Mouse (Mus musculus): ENCODE measurements at regions not wholly inside any gene's neighbourhood (a gene's known extent, or its start where the extent isn't known, plus 50 kb on each side); places are given as distances from the start of the nearest gene placed in this dataset.
"Not testable (repeated sequence)": the region's sequence is repeated elsewhere in the genome, so short reads cannot be mapped to it uniquely, and the experiment has no call there.

- ATAC-seq, result no peak
Observed at GRCm38 (mm10) chr14:86315974-86316373, 825.1 kb downstream of the Diaph3 start.

- ATAC-seq, result no peak
Observed at GRCm38 (mm10) chr14:86308949-86309543, 832.0 kb downstream of the Diaph3 start.

DNA sequence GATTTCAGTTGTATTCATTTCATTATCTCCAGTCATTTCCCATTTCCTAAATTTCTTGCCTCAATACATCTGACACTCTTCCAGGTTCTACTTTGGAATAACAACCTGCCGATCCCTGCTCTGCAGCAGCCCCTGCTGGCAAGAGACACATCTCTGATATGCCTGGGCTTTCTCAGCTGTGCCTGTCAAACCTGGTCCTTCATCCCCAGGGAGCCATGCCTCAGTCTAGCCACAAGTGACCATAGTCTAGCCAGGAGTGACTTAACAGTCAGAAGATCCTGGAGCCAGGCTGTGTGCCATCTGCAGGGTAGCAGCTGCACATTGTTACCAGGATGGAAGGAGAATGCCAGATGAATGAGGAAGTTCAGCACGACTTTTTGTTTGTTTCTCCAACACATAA is 833.2 kb downstream of the Diaph3 start:
- ATAC-seq, result no peak

DNA sequence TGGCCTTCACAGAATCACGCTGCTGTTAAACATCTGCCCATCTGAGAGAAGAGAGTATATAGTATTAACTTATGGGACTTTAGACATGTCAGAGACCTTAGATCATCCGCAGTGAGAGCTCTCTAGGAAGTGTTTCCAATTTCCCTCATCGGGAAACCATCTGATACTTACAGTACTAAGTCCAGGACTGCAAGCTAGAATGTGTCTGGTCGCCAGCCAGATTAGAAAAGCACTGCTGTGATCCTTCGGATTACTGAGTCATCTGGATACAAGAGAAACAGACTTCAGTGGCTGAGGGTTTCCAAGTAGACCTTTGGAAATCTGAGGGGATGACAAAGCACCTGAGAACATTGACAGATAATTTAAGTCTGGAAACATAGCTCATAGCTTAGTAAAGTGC is 839.4 kb downstream of the Diaph3 start:
- no peak for ATAC-seq

GRCm38 (mm10) chr14:86300811-86301210 is 840.2 kb downstream of the Diaph3 start:
- ATAC-seq, result no peak

DNA sequence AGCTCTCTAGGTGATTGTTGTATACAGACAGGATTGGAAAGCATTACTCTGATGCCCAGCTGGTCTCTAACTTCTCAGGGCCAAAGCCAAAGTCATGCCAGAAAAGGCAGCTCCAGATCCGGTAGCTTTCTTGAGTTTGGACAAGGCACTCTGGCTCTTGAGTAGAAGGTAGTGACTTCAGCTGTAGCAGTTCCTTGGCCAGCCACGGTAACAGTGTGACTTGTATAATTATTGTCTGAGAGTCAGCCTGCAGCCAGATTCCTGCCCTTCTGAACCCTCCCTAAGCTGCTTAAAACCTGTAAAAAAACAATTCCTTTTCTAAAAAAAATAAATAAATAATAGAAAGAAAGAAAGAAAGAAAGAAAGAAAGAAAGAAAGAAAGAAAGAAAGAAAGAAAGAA is 843.0 kb downstream of the Diaph3 start:
- ATAC-seq, result no peak

DNA sequence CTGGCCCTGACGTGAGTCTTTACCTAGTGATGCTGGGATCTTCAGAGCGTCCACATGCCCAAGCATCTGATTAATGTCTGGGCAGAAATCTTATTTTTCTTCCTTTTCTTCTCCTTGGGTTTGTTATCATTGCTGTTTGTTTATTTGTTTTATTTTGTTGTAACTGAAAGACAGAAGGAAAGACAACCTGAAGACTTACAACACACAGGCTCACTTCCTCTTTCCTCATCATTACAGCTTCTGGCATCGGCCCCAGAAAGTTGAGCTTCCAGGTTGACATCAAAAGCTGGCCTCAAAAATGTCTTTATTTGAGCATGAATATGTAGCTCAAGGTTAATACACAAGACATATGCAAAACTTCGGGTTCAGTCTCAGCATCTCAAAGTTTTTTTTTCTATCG is 846.4 kb downstream of the Diaph3 start:
- ATAC-seq, result not testable (repeated sequence)

- no peak for ATAC-seq
Observed at GRCm38 (mm10) chr14:86293804-86294203, 847.2 kb downstream of the Diaph3 start.

DNA sequence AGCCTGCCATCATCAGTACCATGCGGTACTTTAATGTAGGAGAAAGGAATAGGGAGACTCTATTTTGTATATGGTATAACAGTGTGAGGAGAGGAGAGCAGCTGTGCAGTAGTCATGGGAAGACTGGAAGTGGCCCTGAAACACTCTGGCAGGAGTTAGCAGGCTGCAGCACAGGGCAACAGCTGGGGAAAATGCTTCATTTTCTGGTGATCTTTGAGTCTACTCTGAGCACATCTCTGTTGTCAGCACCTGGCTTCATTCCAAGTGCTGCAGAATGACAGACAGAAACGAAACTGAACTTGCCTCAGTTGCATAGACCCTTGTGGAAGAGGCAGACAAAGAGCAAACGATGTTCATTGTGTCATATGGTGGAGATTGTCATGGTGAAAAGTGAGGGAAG is 847.7 kb downstream of the Diaph3 start:
- ATAC-seq, result no peak

GRCm38 (mm10) chr14:86290556-86290955 is 850.5 kb downstream of the Diaph3 start:
- no peak for ATAC-seq

DNA sequence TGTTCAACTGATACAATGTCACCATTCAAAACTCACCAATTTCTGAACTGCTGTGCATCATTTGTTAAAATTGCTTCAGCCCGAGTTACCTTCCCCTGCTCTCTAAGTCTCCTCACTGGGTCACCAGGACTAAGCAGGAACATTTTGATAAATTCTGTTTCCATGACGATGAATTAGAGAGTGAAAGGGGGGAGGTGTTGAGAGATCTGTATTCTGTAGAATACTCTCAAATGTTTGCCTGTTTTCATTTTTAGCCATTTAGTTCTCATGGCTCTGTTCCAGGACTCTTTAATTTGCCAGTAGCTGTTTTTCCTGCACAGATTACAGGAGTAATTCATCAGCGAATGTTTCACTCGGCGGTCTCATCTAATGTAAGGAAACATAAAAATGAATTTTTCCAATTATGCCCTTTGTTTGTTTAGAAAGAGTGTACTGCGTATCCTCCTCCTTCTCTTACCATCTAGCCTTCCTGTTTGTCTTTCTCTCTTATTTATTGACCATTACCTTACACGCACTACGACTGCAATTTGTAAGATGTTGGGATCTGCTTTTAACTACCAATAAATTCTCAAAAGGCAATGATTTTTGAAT is 879.3 kb downstream of the Diaph3 start:
- no peak for ATAC-seq

DNA sequence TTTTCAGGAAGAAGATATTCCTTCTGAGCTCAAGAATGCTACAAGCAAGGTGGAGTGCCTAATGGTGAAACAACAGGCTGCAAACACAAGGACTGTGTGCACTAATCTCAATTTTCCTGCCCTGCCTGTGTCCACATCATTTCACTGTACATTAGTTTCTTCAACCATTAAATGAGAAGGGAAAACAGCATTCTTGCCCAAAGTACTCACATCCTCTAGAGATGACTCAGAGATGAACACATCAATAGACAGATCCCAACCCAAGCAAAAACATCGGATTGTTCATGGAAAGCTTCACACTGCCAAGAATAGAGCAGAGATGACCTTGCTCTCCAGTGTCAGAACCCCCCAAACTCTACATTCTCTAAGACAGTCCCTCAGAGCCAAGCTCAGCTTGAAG is 886.8 kb downstream of the Diaph3 start:
- no peak for ATAC-seq

GRCm38 (mm10) chr14:86251617-86252016 is 889.4 kb downstream of the Diaph3 start:
- ATAC-seq, result no peak

- ATAC-seq, result no peak
Observed at GRCm38 (mm10) chr14:86247686-86248085, 893.3 kb downstream of the Diaph3 start.

DNA sequence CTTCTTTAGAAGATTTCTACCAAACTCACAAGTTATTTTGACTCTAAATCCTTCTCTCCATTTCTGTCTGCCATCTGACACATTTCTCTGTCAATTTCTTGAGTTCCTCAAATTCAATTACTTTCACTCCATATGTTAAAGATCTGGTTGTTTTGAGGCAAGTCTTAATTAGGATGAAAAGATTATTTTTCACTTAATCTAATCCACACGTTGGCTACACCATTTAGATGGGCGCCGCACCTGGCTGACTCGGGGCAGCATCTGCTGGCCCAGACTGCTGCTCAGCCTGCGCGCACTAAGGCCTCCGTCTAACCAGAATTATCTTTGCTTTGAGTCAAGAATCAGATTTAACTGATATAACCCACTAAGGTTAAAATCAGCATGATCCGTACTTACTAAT is 894.3 kb downstream of the Diaph3 start:
- ATAC-seq, result no peak

DNA sequence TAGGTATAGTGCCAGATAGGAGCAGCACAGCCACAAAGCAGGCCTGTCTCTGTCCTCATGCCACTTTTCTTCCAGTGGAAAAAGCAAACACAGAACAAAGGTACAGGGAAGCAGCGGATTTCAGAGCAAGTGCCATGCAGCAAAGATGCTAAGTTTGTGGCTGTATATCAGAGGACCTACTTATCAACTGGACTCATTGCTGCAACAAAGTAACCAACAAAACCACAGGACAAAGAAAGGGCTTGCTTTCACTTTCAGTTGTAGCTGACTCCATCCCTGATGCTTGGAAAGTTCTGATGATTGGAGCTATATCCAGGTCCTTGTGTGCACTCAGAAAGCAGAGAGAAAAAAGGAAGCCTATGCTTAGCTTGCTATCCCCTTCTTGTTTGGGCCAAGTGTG is 897.4 kb downstream of the Diaph3 start:
- ATAC-seq, result no peak

- ATAC-seq, result no peak
Observed at GRCm38 (mm10) chr14:86242836-86243235, 898.2 kb downstream of the Diaph3 start.

GRCm38 (mm10) chr14:86239090-86239489 is 901.9 kb downstream of the Diaph3 start:
- no peak for ATAC-seq

DNA sequence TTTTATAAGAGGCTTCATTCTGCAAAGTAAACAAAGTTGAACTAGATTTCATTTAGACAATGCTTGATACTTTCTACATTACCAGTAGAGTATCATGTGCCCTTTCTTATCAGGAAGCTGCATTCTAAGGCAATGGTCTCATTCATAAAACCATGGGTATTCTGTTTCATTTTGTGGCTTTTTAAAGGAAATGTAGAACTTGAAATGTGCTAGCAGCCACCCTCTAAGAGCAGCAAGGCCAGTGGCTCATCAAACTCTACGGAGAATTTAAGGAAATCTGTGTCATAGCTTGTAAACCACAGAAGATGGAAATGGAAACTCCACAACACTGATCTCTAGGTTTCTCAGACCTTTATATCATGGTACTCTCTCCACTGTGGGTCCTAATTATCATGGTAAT is 907.7 kb downstream of the Diaph3 start:
- no peak for ATAC-seq

DNA sequence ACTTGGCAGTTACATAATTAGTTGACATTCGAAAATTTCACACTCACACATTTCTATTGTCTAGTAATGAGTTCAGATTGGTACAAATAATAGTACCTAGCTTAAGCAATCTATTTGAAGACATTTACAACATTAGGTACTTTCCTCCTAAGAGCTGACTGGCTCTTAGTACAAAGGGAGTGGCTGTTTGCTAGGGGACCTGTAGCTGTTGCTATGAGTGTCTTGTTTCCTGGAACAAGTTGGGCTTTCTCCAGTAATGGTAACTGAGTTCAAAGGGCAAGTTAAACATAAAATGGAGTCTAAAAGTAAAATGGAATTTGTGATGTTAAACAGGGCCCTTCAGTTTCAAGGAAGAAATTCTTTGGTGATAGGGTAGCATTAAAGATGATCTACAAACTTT is 910.4 kb downstream of the Diaph3 start:
- peak; percentile 59 for ATAC-seq

DNA sequence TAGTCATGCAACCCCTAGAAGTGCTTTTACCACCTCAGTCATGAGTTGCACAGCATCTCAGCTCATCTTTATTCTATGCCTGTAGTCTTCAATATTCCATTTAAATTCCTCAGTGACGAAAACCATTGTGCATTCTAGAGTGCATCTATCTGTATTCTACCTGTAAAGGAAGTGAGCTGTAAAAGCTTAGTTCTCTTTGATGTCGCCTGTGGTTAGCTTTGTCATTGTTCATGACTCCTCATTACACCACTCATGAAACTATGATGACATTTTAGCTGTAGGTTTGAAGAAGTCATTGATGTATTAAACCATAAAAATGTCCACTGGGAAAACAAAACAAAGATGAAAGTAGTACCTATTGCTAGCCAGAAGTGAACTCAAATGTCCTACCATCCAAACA is 911.3 kb downstream of the Diaph3 start:
- peak; percentile 32 for ATAC-seq

DNA sequence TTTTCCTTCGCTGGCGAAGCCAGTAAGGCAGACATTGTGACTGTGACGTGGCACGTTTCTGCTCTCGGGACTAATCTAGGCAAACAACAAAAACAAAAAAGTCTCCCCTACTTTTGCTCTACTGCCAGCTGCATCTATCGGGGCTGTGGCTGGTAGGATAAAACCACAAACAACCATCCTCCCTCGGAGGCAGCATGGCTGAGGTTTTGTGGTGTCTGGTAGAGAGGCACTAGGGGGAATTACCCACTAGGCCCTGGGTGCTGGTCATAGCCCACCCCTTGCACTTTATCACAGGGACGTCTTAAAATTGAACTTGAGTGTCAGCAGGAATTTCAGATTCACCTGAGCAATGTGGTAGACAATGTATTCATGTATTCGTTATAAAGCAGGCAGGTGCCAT is 925.3 kb downstream of the Diaph3 start:
- no peak for ATAC-seq

GRCm38 (mm10) chr14:86211654-86212053 is 929.4 kb downstream of the Diaph3 start:
- no peak for ATAC-seq

DNA sequence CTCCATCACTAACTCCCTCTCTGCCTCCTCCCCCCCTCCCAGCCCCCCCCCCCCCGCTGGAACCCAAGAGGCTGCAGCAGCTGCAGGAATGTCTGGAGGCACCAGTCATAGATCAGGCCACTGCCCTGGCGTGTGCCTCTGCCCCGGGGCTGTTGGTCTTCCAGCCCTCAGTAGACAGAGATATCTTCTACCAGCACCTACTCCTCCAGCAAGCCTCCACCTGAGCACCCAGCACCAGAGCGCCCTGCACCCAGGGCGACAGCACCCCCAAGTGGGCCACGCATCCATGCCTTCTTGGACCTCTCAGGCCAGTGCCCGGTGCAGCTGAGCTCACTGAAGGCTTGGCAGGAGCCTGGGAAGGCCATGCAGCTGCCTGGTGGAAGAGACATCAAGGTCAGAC is 936.5 kb downstream of the Diaph3 start:
- no peak for ATAC-seq

GRCm38 (mm10) chr14:86197864-86198263 is 943.2 kb downstream of the Diaph3 start:
- no peak for ATAC-seq

Data from inflammation-experienced regulatory T-cells, adult 6 months (primary cell).